Mouse (Mus musculus): Measurements from ENCODE around the gene Otub2. TPM values are rescaled to one million over a fixed set of nuclear protein-coding genes. Genes with fewer than 3 reads are reported as not detected.

The Otub2 gene
- total and polyA plus RNA-seq, 3 experiments = 3.0 to 3.8 (median 3.3) TPM

- DNase-seq = peak; percentile 63
These were observed 16.8 kb upstream of the Otub2 start for GRCm38 (mm10) chr12:103371711-103372110.

GRCm38 (mm10) chr12:103373530-103374236 is 14.8 kb upstream of the Otub2 start:
- DNase-seq = no peak

DNA sequence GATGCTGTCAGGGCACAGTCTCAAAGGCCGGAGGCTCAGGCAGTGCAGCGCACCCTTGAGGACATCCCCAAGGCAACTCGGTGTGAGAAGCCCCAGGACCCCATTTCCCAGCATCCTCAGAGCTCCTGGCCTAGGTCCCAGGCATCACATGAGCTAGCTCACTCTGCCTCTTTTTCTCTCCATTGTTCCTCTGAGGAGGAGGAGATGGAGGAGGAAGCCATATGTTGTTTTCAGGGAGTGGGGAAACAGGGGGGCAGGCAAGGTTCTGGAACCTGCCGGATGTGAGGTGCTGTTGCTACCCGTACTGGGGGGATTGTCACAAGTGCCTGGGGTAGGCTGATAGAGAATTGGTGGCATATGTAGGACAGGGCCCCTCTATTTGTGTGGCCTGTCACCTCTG is 12.4 kb upstream of the Otub2 start:
- no peak for DNase-seq

DNA sequence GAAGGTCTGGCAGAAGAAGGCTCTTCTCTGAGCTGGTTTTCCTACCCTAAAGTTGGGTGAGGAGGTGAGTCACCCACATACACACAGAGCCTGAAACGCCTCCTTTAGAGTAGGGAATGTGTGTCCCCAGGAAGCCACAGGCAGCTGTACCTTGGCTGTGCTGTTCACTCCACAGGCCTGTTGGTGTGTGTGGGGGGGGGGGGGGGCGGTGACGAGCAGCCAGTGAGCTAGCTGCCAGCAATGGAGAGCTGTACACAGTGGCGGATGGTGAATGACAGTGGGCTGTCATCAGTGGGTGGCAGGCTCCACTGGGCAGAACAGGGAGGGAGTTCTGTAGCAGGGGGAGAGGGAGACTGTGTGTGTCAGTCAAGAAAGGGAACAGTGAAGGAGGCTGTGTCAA is 11.7 kb upstream of the Otub2 start:
- DNase-seq = no peak

GRCm38 (mm10) chr12:103380226-103380625 is 8.3 kb upstream of the Otub2 start:
- no peak for DNase-seq

GRCm38 (mm10) chr12:103389348-103389727 is 856 bp downstream of the Otub2 start:
- DNase-seq = no peak

- no peak for DNase-seq
These were observed 1.5 kb downstream of the Otub2 start for GRCm38 (mm10) chr12:103389982-103390381.

GRCm38 (mm10) chr12:103391098-103391497 is 2.6 kb downstream of the Otub2 start:
- DNase-seq = no peak

- DNase-seq = no peak
These were observed 5.0 kb downstream of the Otub2 start for GRCm38 (mm10) chr12:103393528-103393927.

DNA sequence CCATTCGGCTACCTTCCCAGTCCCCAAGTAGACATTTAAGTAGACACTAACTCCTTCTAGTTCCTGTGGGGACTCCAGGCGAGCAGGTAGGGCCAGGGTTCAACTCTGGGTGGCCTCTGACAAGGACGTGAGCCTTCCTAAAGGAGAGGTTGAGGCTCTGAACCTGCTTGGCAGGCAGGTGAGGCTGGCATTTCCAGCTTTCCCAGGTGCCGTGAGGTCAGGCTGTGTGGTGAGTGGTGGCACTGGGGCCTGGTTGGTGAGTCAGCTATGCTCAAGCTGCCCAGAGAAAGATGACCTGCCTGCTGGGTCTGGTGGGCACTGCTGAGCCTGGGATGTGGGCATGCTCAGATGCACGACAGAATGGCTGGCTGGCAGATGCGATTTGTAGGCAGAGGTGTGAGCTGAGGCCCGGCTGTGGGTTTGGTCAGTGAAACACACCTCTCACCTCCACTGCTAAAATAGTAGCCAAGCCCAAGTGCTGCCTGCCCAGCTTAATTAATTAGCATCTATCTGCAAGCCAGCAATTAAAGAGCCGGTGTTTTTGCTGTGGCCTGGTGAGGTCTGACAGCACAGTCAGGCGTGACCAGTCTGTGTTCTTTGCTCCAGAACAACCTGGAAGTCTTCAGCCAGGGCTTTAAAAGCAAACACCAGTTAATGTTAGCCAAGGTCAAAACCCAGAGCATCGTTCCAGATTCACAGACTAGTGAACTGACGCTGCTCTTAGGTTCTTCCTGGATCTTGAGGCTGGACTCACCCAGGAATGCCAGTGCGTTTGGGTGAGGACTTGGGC is 7.2 kb downstream of the Otub2 start:
- no peak for DNase-seq

- DNase-seq = no peak
These were observed 8.3 kb downstream of the Otub2 start for GRCm38 (mm10) chr12:103396751-103397150.

DNA sequence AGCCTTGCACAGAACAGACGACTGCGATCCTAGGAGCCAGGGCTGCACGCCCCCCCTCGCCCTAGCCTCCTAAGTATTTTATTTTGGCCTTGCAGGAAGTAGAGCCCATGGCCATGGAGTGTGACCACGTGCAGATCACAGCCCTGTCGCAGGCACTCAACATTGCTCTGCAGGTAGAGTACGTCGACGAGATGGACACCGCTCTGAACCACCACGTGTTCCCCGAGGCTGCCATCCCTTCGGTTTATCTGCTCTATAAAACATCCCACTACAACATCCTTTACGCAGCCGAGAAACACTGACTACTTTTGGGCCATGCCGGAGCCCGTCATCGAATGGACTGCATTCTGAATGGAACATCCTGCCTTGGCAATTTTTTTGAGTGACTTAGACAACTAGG is 15.6 kb downstream of the Otub2 start:
- no peak for DNase-seq

DNA sequence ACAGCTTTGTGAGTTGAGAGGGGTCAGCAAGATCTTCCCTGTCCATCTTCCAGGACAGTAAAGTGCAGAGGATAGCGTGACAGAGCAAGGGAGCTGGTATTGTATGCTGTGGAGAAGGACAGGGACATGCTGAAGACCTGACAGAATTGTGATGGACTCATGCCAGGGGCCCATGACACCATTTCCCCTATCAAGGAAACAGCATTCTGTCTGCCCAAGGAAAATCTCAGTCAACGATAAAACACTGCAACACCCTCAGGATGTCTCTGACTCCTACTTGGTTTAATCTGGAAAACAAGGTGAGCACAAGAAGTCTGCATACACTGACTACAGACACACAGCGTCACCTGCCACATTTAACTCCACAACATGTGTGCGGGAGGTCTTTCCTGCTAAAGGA is 19.2 kb downstream of the Otub2 start, which contains the start of gene 9330161L09Rik:
Gene 9330161L09Rik, minus strand, starts transcription at position 101 of the 400 bp plus-strand sequence.
- DNase-seq = no peak

GRCm38 (mm10) chr12:103408144-103408543 is 19.7 kb downstream of the Otub2 start:
- no peak for DNase-seq

DNA sequence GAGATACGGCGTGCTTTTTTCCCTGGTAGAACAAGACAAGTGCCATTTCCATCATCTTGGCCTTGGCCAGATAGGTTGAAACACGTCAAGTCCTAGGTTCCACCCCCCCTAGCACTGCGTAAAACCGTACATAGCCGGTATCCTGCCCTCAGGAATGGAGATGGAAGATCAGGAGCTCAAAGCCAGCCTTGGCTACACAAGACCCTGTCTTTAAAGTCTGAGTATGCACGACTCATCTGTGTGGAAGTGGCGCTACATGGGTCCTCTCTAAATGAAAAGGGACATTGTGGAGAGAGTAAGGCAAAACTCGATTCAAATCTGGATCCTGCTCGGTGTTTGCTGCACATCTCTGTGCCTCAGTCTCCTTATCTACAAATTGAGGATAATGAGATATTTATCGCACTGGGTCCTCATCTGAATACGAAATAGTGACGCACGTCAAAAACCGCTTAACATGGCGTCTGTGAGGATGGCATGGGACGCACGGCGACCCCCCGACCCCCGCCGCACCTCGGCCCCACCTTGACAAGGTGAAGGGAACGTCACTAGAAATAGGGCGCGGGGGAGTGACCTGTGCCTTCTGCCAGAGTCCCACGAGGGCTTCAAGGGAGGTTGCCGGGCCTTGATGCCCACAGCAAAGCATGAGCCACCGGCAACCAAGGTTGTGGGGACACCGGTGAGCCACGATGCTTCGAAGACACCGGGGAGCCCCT is 36.7 kb downstream of the Otub2 start:
- DNase-seq = no peak

DNA sequence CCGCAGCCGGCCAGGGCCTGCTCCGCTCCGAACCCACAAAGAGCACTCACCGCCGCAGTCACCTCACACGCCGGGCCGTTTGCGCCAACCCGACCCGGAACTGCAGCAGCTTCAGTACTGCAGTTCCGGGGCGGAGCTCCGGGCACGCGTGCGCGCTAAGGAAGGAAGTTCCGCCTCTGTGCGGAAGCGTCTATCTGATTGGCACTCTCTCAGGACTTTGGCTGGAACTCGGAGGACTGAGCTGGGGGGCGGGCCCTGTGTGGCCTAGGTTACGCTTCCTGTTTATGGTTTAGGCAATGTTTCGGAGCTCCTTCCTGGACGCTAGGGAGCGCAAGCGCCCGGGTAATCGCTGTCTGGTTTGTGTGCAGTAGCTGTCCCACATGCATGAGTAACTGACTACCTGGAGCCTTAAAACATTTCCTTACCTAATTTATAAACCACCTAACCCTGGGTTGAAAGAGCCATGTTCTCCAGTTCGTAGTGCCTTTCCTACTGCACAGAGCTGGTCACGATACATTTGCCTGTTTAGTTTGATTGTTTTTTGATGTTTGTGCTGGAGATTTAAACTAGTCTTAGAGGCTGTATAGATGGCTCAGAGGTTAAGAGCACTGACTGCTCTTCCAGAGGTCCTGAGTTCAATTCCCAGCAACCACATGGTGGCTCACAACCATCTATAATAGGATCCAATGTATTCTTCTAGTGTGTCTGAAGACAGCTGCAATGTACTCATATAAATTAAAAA is 37.4 kb downstream of the Otub2 start, which contains the start of gene Ddx24:
Gene Ddx24, minus strand, starts transcription at position 102 of the 742 bp plus-strand sequence.
- peak; percentile 99 for DNase-seq

- no peak for DNase-seq
These were observed 38.2 kb downstream of the Otub2 start for GRCm38 (mm10) chr12:103426710-103427109.

- peak; percentile 77 for DNase-seq
These were observed 44.9 kb downstream of the Otub2 start for GRCm38 (mm10) chr12:103433430-103433829.

DNA sequence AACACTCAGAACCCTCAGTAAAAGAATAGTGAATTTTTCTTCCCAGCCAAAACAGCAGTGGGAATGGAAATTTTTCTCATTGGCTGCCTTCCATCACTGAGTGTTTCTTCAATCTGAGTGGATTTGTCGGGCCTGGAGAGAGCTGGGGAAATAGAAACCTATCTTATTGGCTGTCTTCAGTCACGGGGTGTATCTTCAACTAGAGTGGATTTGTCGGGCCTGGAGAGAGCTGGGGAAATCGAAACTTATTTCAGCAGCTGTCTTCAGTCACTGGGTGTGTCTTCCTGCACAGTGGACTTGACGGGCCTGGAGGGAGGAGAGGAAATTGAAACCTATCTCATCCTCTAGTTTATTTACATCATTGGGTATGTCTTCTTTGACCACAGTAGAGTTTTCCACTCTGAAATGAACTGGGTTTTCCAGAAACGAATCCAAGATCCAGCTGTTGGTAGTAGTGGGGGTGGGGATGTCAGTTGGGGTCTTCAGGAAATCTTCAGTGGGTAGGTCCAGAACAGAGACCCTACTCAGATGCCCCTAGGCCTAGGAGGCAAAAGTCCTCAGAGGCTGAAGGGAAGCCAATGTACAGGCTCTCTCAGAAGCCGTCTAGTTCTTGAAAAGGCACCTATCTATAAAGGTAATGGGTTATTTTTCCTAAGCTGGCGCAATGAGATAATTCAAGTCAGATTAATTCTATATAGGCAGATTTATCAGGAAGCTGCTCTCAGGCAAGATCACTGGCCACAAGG is 45.7 kb downstream of the Otub2 start, which contains the start of gene Ifi27:
Gene Ifi27, plus strand, starts transcription at position 226 of the 746 bp plus-strand sequence.
- DNase-seq = peak; percentile 90

GRCm38 (mm10) chr12:103434861-103435260 is 46.4 kb downstream of the Otub2 start:
- DNase-seq = no peak

DNA sequence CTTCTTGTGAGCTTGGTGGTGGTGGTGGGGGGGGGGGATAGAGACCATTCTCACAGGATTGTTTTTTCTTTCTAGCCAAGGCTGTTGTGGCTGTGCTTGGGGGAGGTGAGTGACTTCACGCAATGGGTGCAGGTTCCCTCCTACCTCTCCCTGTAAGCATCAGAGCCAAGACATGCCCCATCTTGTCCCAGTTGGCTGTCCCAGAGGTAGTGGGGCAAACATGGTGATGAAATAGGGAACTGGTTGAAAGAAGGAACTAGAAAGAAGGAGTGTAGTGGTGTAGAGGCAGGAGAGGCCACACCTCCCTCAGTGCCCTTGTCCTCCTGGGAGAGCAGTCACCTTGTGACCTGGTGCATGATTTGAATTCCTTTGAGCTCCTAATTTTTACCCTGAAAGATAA is 49.1 kb downstream of the Otub2 start:
- DNase-seq = peak; percentile 40

Measured in adrenal gland, adult 2 months (tissue).